Mouse (Mus musculus) 3T3-L1 (cell line): ENCODE data around the gene Gsto2.
"Not testable (repeated sequence)": the region's sequence is repeated elsewhere in the genome, so short reads cannot be mapped to it uniquely, and the experiment has no call there.

Source experiments
- DNase-seq: peaks from one replicate; pipeline ENCODE4 v3.0.0-alpha.2; 2015; ENCODE audit warnings: low read depth, low spot score

The Gsto2 gene

GRCm38 (mm10) chr19:47865353-47865947 lies at the start of gene Gsto2:
Gene Gsto2, plus strand, starts transcription at chr19:47865534.
- peak; percentile 85 for DNase-seq

- DNase-seq: no peak
Measured at GRCm38 (mm10) chr19:47817692-47818091, 47.6 kb upstream of the Gsto2 start.

GRCm38 (mm10) chr19:47820832-47821493 lies 44.4 kb upstream of the Gsto2 start:
- DNase-seq: peak; percentile 89

GRCm38 (mm10) chr19:47821494-47821872 lies 43.9 kb upstream of the Gsto2 start:
- DNase-seq: no peak

- DNase-seq: peak; percentile 82
Measured at GRCm38 (mm10) chr19:47822143-47822796, 43.1 kb upstream of the Gsto2 start.

GRCm38 (mm10) chr19:47824026-47824425 lies 41.3 kb upstream of the Gsto2 start:
- peak; percentile 53 for DNase-seq

GRCm38 (mm10) chr19:47829913-47830450 lies 35.4 kb upstream of the Gsto2 start:
- no peak for DNase-seq

- no peak for DNase-seq
Measured at GRCm38 (mm10) chr19:47831111-47831510, 34.2 kb upstream of the Gsto2 start.

GRCm38 (mm10) chr19:47832316-47832715 lies 33.0 kb upstream of the Gsto2 start:
- DNase-seq: no peak

- DNase-seq: peak; percentile 42
Measured at GRCm38 (mm10) chr19:47834614-47835013, 30.7 kb upstream of the Gsto2 start.

GRCm38 (mm10) chr19:47835776-47836175 lies 29.6 kb upstream of the Gsto2 start:
- DNase-seq: no peak

GRCm38 (mm10) chr19:47836701-47837526 lies 28.4 kb upstream of the Gsto2 start:
- no peak for DNase-seq

- DNase-seq: no peak
Measured at GRCm38 (mm10) chr19:47837527-47837901, 27.8 kb upstream of the Gsto2 start.

GRCm38 (mm10) chr19:47841234-47841633 lies 24.1 kb upstream of the Gsto2 start:
- DNase-seq: not testable (repeated sequence)

GRCm38 (mm10) chr19:47849735-47850134 lies 15.6 kb upstream of the Gsto2 start:
- DNase-seq: no peak

- DNase-seq: peak; percentile 61
Measured at GRCm38 (mm10) chr19:47852131-47852530, 13.2 kb upstream of the Gsto2 start.

GRCm38 (mm10) chr19:47853053-47853452 lies 12.3 kb upstream of the Gsto2 start:
- DNase-seq: peak; percentile 53

GRCm38 (mm10) chr19:47853951-47854795 lies 11.2 kb upstream of the Gsto2 start:
- DNase-seq: peak; percentile 93

GRCm38 (mm10) chr19:47854796-47855783 lies 10.2 kb upstream of the Gsto2 start, which contains the start of gene Gsto1:
Gene Gsto1, plus strand, starts transcription at chr19:47854970.
- peak; percentile 96 for DNase-seq
